Mouse (Mus musculus) neutrophil, adult 5-6 weeks (primary cell): ENCODE results near the gene Sept6. TPM values are rescaled to one million over a fixed set of nuclear protein-coding genes. Genes with fewer than 3 reads are reported as not detected.
A peak's percentile ranks its signal among the peaks of the same experiment; 100 is the strongest.

ENCODE experiments used
- ATAC-seq: fragments of 151-379, 151-347 bp; 2 replicates; pipeline ENCODE4 v1.8.0; 2017; ENCODE audit warnings: mild to moderate bottlenecking, moderate TSS enrichment; ENCODE audit not compliant: insufficient number of reproducible peaks, poor library complexity, low FRiP score, severe bottlenecking; ENCODE audit errors: extremely low read depth
- total RNA-seq: library from RNA; stranded (forward); fragments of 200-1000 nt; gene quantifications from 2 replicates; pipeline ENCODE4 v1.2.3, GENCODE M21; 2017

Gene Sept6
- total RNA-seq, 1 experiment from 2014 or later, result 74.5 TPM

- no peak for ATAC-seq
Observed at GRCm38 (mm10) chrX:36884719-36885118, 106.9 kb downstream of the Sept6 start.

- peak; percentile 60 for ATAC-seq
Observed at GRCm38 (mm10) chrX:36874704-36875128, 116.9 kb downstream of the Sept6 start.

GRCm38 (mm10) chrX:36874178-36874696, 117.4 kb downstream of the Sept6 start:
- peak; percentile 94 for ATAC-seq

- ATAC-seq, result no peak
Observed at GRCm38 (mm10) chrX:36873765-36874164, 117.8 kb downstream of the Sept6 start, which contains the start of the genes Ube2a and C330007P06Rik. Gene Ube2a, plus strand, starts transcription at chrX:36873900. Gene C330007P06Rik, minus strand, starts transcription at chrX:36874111.

GRCm38 (mm10) chrX:36870372-36870771, 121.2 kb downstream of the Sept6 start:
- ATAC-seq, result no peak

- no peak for ATAC-seq
Observed at GRCm38 (mm10) chrX:36864609-36865328, 126.8 kb downstream of the Sept6 start.

GRCm38 (mm10) chrX:36863766-36864608, 127.6 kb downstream of the Sept6 start:
- ATAC-seq, result peak; percentile 93

Other genes starting within 250 kb of the Sept6 start
- gene Slc25a43, start 248.1 kb downstream of the Sept6 start, total RNA-seq, result 0.35 and 1.7 TPM in 2 replicates
- gene Slc25a5, start 196.1 kb downstream of the Sept6 start, total RNA-seq, result 239 and 243 TPM in 2 replicates
- gene Ube2a, start 117.9 kb downstream of the Sept6 start, total RNA-seq, result 18.5 and 20.9 TPM in 2 replicates
- gene C330007P06Rik, start 117.7 kb downstream of the Sept6 start, total RNA-seq, result 44.5 and 47.8 TPM in 2 replicates
- gene Nkrf, start 88.9 kb downstream of the Sept6 start, total RNA-seq, result 5.5 and 5.7 TPM in 2 replicates
- not detected in 2 replicates for gene Sowahd, start 57.1 kb upstream of the Sept6 start, total RNA-seq
- gene Rpl39, start 93.6 kb upstream of the Sept6 start, total RNA-seq, result 888 and 1,013 TPM in 2 replicates
- 51.4 and 64.9 TPM in 2 replicates for gene Upf3b, start 118.5 kb upstream of the Sept6 start, total RNA-seq
- gene Nkap, start 135.0 kb upstream of the Sept6 start, total RNA-seq, result 26.3 and 28.1 TPM in 2 replicates
- gene Akap14, start 177.0 kb upstream of the Sept6 start, total RNA-seq, result not detected in 2 replicates
- gene Ndufa1, start 199.4 kb upstream of the Sept6 start, total RNA-seq, result 42.2 and 70.6 TPM in 2 replicates
- 3.3 and 4.4 TPM in 2 replicates for gene Rnf113a1, start 199.5 kb upstream of the Sept6 start, total RNA-seq
- not detected in 2 replicates for gene Gm9, start 219.2 kb upstream of the Sept6 start, total RNA-seq
- gene Rhox1, start 230.5 kb upstream of the Sept6 start, total RNA-seq, result not detected in 2 replicates